ENCODE assay signal across 8 mouse cellular contexts in the genomic region with DNA sequence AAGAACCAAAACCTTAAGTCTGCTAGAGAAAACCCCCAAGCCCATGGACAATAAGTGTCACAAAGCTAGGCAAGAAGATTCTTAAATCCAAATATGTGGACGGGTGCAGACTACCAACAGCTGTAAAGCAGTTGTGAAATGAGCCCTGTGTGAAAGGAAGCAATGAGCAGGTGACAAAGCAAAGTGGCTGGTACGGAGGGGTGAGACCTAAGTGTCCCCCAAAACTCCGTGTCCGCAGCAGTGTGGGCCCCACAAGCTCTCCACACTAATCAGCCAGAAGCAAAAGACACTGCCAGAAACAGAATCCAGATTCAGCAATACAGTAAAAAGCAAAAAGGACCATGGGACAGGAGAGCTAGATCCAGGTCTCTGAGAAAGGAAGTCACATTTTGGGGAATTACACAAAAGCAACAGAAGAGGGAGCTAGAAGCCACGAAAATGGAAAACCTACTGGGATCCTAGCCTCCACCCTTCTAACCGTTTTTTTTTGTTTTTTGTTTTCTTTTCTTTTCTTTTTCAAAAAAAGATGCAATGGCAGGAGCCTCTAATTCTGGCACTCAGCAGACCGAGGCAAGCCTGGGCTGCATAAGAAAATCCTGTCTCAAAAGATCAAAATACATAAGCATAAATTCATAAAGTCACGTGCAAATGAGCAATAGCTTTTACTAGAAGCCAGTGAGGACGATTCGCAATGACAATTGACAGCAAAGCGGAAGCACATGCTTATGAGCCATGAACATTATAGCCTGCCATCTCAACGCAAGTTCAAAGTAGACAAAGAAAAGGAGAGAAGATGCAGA. TPM values are rescaled to one million over a fixed set of nuclear protein-coding genes. Genes with fewer than 3 reads are reported as not detected.
DNase-seq lines count a peak whose midpoint lies in the region; ATAC-seq and TF ChIP-seq lines count a peak whose summit lies in the region.

No protein-coding gene starts in this region.

- no peak overlapping the region for H3K9ac ChIP-seq in limb, embryonic 12.5 days (replicated peaks)
- no peak overlapping the region for H3K9ac ChIP-seq in hindbrain, embryonic 13.5 days
- no peak overlapping the region for H3K9ac ChIP-seq in limb, embryonic 15.5 days

- H3K4me2 ChIP-seq in limb, embryonic 12.5 days, result peak overlapping the region; percentile 33
- peak overlapping the region; percentile 42 for H3K4me2 ChIP-seq in hindbrain, embryonic 13.5 days
- H3K4me2 ChIP-seq in limb, embryonic 15.5 days, result peak overlapping the region; percentile 29
- H3K4me2 ChIP-seq in myocyte (ENCODE audit: low read depth), result peak overlapping the region; percentile 72

- H3K27ac ChIP-seq in limb, embryonic 12.5 days, result no peak overlapping the region
- no peak overlapping the region for H3K27ac ChIP-seq in limb, embryonic 10.5 days
- no peak overlapping the region for H3K27ac ChIP-seq in hindbrain, embryonic 13.5 days
- H3K27ac ChIP-seq in limb, embryonic 15.5 days, result no peak overlapping the region

- 42% methylated on average over 12 of the region's 12 CpGs for WGBS in limb, embryonic 12.5 days
- 48% methylated on average over 12 of the region's 12 CpGs for WGBS in limb, embryonic 10.5 days
- 42% methylated on average over 12 of the region's 12 CpGs for WGBS in hindbrain, embryonic 13.5 days
- WGBS in limb, embryonic 15.5 days, result 35% methylated on average over 12 of the region's 12 CpGs

- no peak overlapping the region for H3K4me3 ChIP-seq in limb, embryonic 12.5 days (replicated peaks)
- H3K4me3 ChIP-seq in limb, embryonic 10.5 days, result no peak overlapping the region
- H3K4me3 ChIP-seq in hindbrain, embryonic 13.5 days, result no peak overlapping the region
- H3K4me3 ChIP-seq in limb, embryonic 15.5 days, result peak overlapping the region; percentile 19
- no peak overlapping the region for H3K4me3 ChIP-seq in myocyte

- no peak overlapping the region for H3ac ChIP-seq in myocyte (ENCODE audit: control insufficient read depth, insufficient read length)

- no peak for DNase-seq in limb, embryonic 10.5 days (ENCODE audit: low spot score)
- peak; percentile 20 for DNase-seq in brain, embryonic 18.5 days (ENCODE audit: low read depth, low spot score)
- DNase-seq in ovary, postnatal 36 days (ENCODE audit: low spot score), result no peak

- peaks cover 6% of the 10 kb centered on the region; the same call in 1 of the 2 replicates for H3K27me3 ChIP-seq in limb, embryonic 12.5 days
- H3K27me3 ChIP-seq in limb, embryonic 10.5 days (ENCODE audit: low read depth, poor library complexity, severe bottlenecking), result peaks cover 37% of the 10 kb centered on the region; the same call in 1 of the 2 replicates
- H3K27me3 ChIP-seq in hindbrain, embryonic 13.5 days, result no peaks in the 10 kb centered on the region
- H3K27me3 ChIP-seq in limb, embryonic 15.5 days, result no peaks in the 10 kb centered on the region
- H3K27me3 ChIP-seq in myocyte (ENCODE audit: control insufficient read depth, insufficient read depth, insufficient read length), result no peaks in the 10 kb centered on the region

- no peak for ATAC-seq in limb, embryonic 12.5 days (ENCODE audit: insufficient number of reproducible peaks, insufficient read depth, low FRiP score, low TSS enrichment, low read depth)
- ATAC-seq in erythroblast, adult 5-6 weeks (replicated peaks; ENCODE audit: low FRiP score, poor library complexity, severe bottlenecking), result peak; percentile 85
- no peak; the same call in 1 of the 2 replicates for ATAC-seq in hindbrain, embryonic 13.5 days (ENCODE audit: low FRiP score)
- ATAC-seq in limb, embryonic 15.5 days (ENCODE audit: insufficient number of reproducible peaks, low FRiP score, low TSS enrichment, low read depth), result no peak

- H3K36me3 ChIP-seq in limb, embryonic 12.5 days, result no peaks in the 10 kb centered on the region
- H3K36me3 ChIP-seq in limb, embryonic 10.5 days, result no peaks in the 10 kb centered on the region
- H3K36me3 ChIP-seq in hindbrain, embryonic 13.5 days, result no peaks in the 10 kb centered on the region
- H3K36me3 ChIP-seq in limb, embryonic 15.5 days, result no peaks in the 10 kb centered on the region
- H3K36me3 ChIP-seq in myocyte (ENCODE audit: control insufficient read depth, insufficient read depth), result no peaks in the 10 kb centered on the region

- no peak for TF ChIP-seq POLR2A in myocyte (IDR thresholded peaks at IDR 0.05; ENCODE audit: insufficient read length, low read depth)

- H3K4me1 ChIP-seq in limb, embryonic 12.5 days (replicated peaks), result no peaks in the 10 kb centered on the region
- H3K4me1 ChIP-seq in limb, embryonic 10.5 days, result no peaks in the 10 kb centered on the region
- H3K4me1 ChIP-seq in hindbrain, embryonic 13.5 days (replicated peaks), result no peaks in the 10 kb centered on the region
- no peaks in the 10 kb centered on the region for H3K4me1 ChIP-seq in limb, embryonic 15.5 days

- no peaks in the 10 kb centered on the region for H3K9me3 ChIP-seq in limb, embryonic 12.5 days
- no peaks in the 10 kb centered on the region for H3K9me3 ChIP-seq in limb, embryonic 10.5 days (replicated peaks)
- no peaks in the 10 kb centered on the region for H3K9me3 ChIP-seq in hindbrain, embryonic 13.5 days
- no peaks in the 10 kb centered on the region for H3K9me3 ChIP-seq in limb, embryonic 15.5 days

- H3K79me2 ChIP-seq in myocyte (ENCODE audit: control insufficient read depth, insufficient read depth), result no peaks in the 10 kb centered on the region

TF ChIP-seq in myocyte, 11 proteins besides CTCF, POLR2A, EP300 and RAD21:
- no peak for TF ChIP-seq E2F4 (IDR thresholded peaks at IDR 0.05; ENCODE audit: insufficient read depth)
- TF ChIP-seq TCF12 (IDR thresholded peaks at IDR 0.05; ENCODE audit: insufficient read depth, poor library complexity, severe bottlenecking), result no peak
- no peak for TF ChIP-seq MYOG (IDR thresholded peaks at IDR 0.05; ENCODE audit: control insufficient read depth in 1 of 3, insufficient read depth in 1 of 3, insufficient read length in 2 of 3, low read depth in 2 of 3)
- TF ChIP-seq REST (IDR thresholded peaks at IDR 0.05; ENCODE audit: insufficient read depth, insufficient read length), result no peak
- no peak for TF ChIP-seq POLR2AphosphoS2 (IDR thresholded peaks at IDR 0.05; ENCODE audit: insufficient read length, low read depth)
- no peak for TF ChIP-seq SRF (IDR thresholded peaks at IDR 0.05; ENCODE audit: control insufficient read depth, insufficient read length, low read depth)
- no peak for TF ChIP-seq USF1 (IDR thresholded peaks at IDR 0.05; ENCODE audit: low read depth)
- no peak for TF ChIP-seq MAX (IDR thresholded peaks at IDR 0.05; ENCODE audit: low read depth)
- TF ChIP-seq CEBPB (IDR thresholded peaks at IDR 0.05; ENCODE audit: insufficient read depth, poor library complexity, severe bottlenecking), result no peak

RNA-seq across cellular contexts. Expression of a gene that starts 46.4 kb away (rescaled TPM):
- 0.76 and 1.2 TPM in 2 replicates for polyA plus RNA-seq in limb, embryonic 12.5 days (2016; fragmentation: Nextera tagmentation; extraction: Ambion mirVana)
- 0.65 and 1.1 TPM in 2 replicates for polyA plus RNA-seq in limb, embryonic 10.5 days (2016; fragmentation: Nextera tagmentation; extraction: Ambion mirVana)
- not detected in 2 replicates for total RNA-seq in erythroblast, adult 5-6 weeks (2015; ENCODE audit: low replicate concordance)
- not detected in 2 replicates for total RNA-seq in erythroblast, adult 5-6 weeks (2017; ENCODE audit: low replicate concordance)
- polyA plus RNA-seq in hindbrain, embryonic 13.5 days (2015; fragmentation: Nextera tagmentation; extraction: Ambion mirVana), result 1.1 and 1.5 TPM in 2 replicates
- polyA plus RNA-seq in limb, embryonic 15.5 days (2015; fragmentation: Nextera tagmentation; extraction: Ambion mirVana), result 1.7 and 2.3 TPM in 2 replicates
- 19.0 TPM for polyA plus RNA-seq in myocyte (2012; fragmentation: generic; extraction: Trizol)
